In the genomic region with DNA sequence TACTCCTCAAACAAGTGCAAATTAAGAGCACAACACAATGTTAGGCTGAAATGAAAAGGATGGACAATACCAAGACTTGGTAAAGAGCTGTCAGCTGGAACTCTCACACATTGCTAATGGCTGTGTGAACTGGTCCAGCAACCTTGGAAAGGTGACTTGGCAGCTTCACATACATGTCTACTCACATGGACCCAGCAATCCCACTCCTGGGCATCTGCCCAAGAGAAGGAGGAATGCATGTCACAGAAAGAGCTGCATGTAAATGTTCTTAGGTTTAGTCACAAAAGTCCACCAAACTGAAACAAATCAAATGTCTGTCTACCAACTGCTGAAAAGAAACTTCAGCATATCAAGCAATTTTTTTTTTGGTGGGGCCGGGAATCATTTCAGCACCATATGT, we compare ENCODE assay signal across 27 mouse cellular contexts. TPM values are rescaled to one million over a fixed set of nuclear protein-coding genes. Genes with fewer than 3 reads are reported as not detected.
DNase-seq lines count a peak whose midpoint lies in the region; ATAC-seq and TF ChIP-seq lines count a peak whose summit lies in the region.
"Had no signal": no experiment of that assay in that cellular context is flagged by ENCODE, and none has a peak within 500 bp of the region (broad histone marks: within the 10 kb centered on the region; RNA-seq: fewer than 3 reads in every experiment).

No protein-coding gene starts in this region.

- H3K36me3 ChIP-seq in heart, embryonic 16.5 days (ENCODE audit: control insufficient read depth, insufficient read depth) = no peaks in the 10 kb centered on the region
- H3K36me3 ChIP-seq: embryonic facial prominence, embryonic 10.5 days; embryonic facial prominence, embryonic 13.5 days; forebrain, embryonic 10.5 days; heart, embryonic 12.5 days; hindbrain, embryonic 12.5 days; hindbrain, embryonic 15.5 days had no signal

- H3K9me3 ChIP-seq in heart, embryonic 16.5 days (replicated peaks; ENCODE audit: control insufficient read depth, low read length) = no peaks in the 10 kb centered on the region
- H3K9me3 ChIP-seq: embryonic facial prominence, embryonic 10.5 days; embryonic facial prominence, embryonic 13.5 days; forebrain, embryonic 10.5 days; forebrain, embryonic 13.5 days; G1E; heart, embryonic 12.5 days; hindbrain, embryonic 12.5 days; hindbrain, embryonic 15.5 days had no signal

- H3K27me3 ChIP-seq in heart, embryonic 16.5 days (ENCODE audit: control insufficient read depth, insufficient read depth, low read length) = no peaks in the 10 kb centered on the region
- H3K27me3 ChIP-seq: CH12.LX; embryonic facial prominence, embryonic 13.5 days; forebrain, embryonic 13.5 days; heart, embryonic 12.5 days; hindbrain, embryonic 12.5 days; hindbrain, embryonic 15.5 days had no signal

- no peak overlapping the region; the same call in 1 of the 2 replicates for H3K9ac ChIP-seq in heart, embryonic 16.5 days (ENCODE audit: low read length)
- H3K9ac ChIP-seq: embryonic facial prominence, embryonic 13.5 days; forebrain, embryonic 13.5 days; heart, embryonic 12.5 days; hindbrain, embryonic 12.5 days; hindbrain, embryonic 15.5 days had no signal

- no peak overlapping the region for H3K4me2 ChIP-seq in heart, embryonic 16.5 days (ENCODE audit: low read depth, low read length)
- H3K4me2 ChIP-seq: embryonic facial prominence, embryonic 13.5 days; forebrain, embryonic 13.5 days; heart, embryonic 12.5 days; hindbrain, embryonic 12.5 days; hindbrain, embryonic 15.5 days had no signal

- intact Hi-C loops in gastrocnemius, adult 2 months (cut with DNase I) = no loop called here
- intact Hi-C loops in gastrocnemius, postnatal 36 days (cut with DNase I) = no loop called here

- H3K4me3 ChIP-seq in gastrocnemius, adult 2 months = no peak overlapping the region
- H3K4me3 ChIP-seq in heart, embryonic 16.5 days (ENCODE audit: low read length) = no peak overlapping the region
- H3K4me3 ChIP-seq: embryonic facial prominence, embryonic 10.5 days; embryonic facial prominence, embryonic 13.5 days; forebrain, embryonic 10.5 days; forebrain, embryonic 13.5 days; heart, embryonic 12.5 days; hindbrain, embryonic 12.5 days; hindbrain, embryonic 15.5 days had no signal

- 26% methylated on average over 1 of the region's 1 CpGs for WGBS in heart, embryonic 16.5 days

- DNase-seq in gastrocnemius, adult 2 months = peak; percentile 8
- DNase-seq in gastrocnemius, postnatal 36 days = no peak
- DNase-seq in heart, adult 11 months = no peak
- peak; percentile 37 for DNase-seq in NIH3T3 (ENCODE audit: low read depth)
- DNase-seq in urinary bladder, adult 18-20 months (ENCODE audit: low spot score in 2 of 2) = no peak
- DNase-seq: adrenal gland, postnatal 10 days; adrenal gland, postnatal 36 days; B cell, adult 2 months; cerebellum, adult 18-20 months; cerebellum, adult 9-11 months; cerebellum, postnatal 36 days; embryo, embryonic 11 days; gastrocnemius, postnatal 14 days; kidney, adult 2 months had no signal

- no peak overlapping the region for H3K27ac ChIP-seq in gastrocnemius, adult 2 months
- H3K27ac ChIP-seq in heart, embryonic 16.5 days (ENCODE audit: low read length) = peak overlapping the region; percentile 51
- H3K27ac ChIP-seq: embryonic facial prominence, embryonic 10.5 days; embryonic facial prominence, embryonic 13.5 days; forebrain, embryonic 10.5 days; forebrain, embryonic 13.5 days; hindbrain, embryonic 12.5 days; hindbrain, embryonic 15.5 days had no signal

- no peak for ATAC-seq in heart, embryonic 16.5 days (replicated peaks; ENCODE audit: extremely low read depth, insufficient read depth, low FRiP score)
- ATAC-seq: forebrain, embryonic 13.5 days; forebrain, embryonic 16.5 days; intestine, postnatal 0 days had no signal

- peaks cover 13% of the 10 kb centered on the region for H3K4me1 ChIP-seq in heart, embryonic 16.5 days (ENCODE audit: control insufficient read depth, insufficient read depth, low read length)

- TF ChIP-seq CTCF in gastrocnemius, adult 2 months (IDR thresholded peaks at IDR 0.05) = no peak

RNA-seq across cellular contexts. Expression of a gene that starts 5.2 kb away (rescaled TPM):
- total RNA-seq in gastrocnemius, adult 2 months (2021) = 1 to 10 TPM; 7.3 to 8.9 TPM
- total RNA-seq in gastrocnemius, postnatal 36 days (2021) = 1 to 10 TPM; 6.8 to 8.6 TPM
- polyA plus RNA-seq in heart, embryonic 16.5 days (2015; fragmentation: Nextera tagmentation; extraction: Ambion mirVana) = 9.5 TPM in 2 replicates

RNA-seq across cellular contexts. Expression of a gene that starts 5.3 kb away (rescaled TPM):
- 10 to 100 TPM; 46.7 to 48.0 TPM for total RNA-seq in gastrocnemius, adult 2 months (2021)
- total RNA-seq in gastrocnemius, postnatal 36 days (2021) = 10 to 100 TPM; 41.5 to 43.2 TPM
- 54.5 and 56.4 TPM in 2 replicates for polyA plus RNA-seq in heart, embryonic 16.5 days (2015; fragmentation: Nextera tagmentation; extraction: Ambion mirVana)

RNA-seq across cellular contexts. Expression of a gene that starts 28.3 kb away (rescaled TPM):
- 1 to 10 TPM; 7.0 to 8.3 TPM for total RNA-seq in gastrocnemius, adult 2 months (2021)
- total RNA-seq in gastrocnemius, postnatal 36 days (2021) = 1 to 10 TPM; 6.0 to 8.1 TPM
- polyA plus RNA-seq in heart, embryonic 16.5 days (2015; fragmentation: Nextera tagmentation; extraction: Ambion mirVana) = 0.97 TPM in 2 replicates
- polyA plus RNA-seq: G1E had no signal

RNA-seq across cellular contexts. Expression of a gene that starts 29.2 kb away (rescaled TPM):
- 10 to 100 TPM; 60.8 to 70.3 TPM for total RNA-seq in gastrocnemius, adult 2 months (2021)
- total RNA-seq in gastrocnemius, postnatal 36 days (2021) = 10 to 100 TPM; 54.4 to 63.2 TPM
- 331 and 376 TPM in 2 replicates for polyA plus RNA-seq in heart, embryonic 16.5 days (2015; fragmentation: Nextera tagmentation; extraction: Ambion mirVana)

RNA-seq across cellular contexts. Expression of a gene that starts 37.8 kb away (rescaled TPM):
- total RNA-seq in gastrocnemius, adult 2 months (2021) = 1,000 to 10,000 TPM in 1 of 2 experiments, 100 to 1,000 TPM in 1; 386 to 1,185 TPM
- total RNA-seq in gastrocnemius, postnatal 36 days (2021) = 100 to 1,000 TPM; 121 to 774 TPM
- 4,861 and 5,105 TPM in 2 replicates for polyA plus RNA-seq in heart, embryonic 16.5 days (2015; fragmentation: Nextera tagmentation; extraction: Ambion mirVana)
- total RNA-seq: hematopoietic stem cell, adult 5-6 weeks had no signal

Comparison
In these comparisons a context has a peak if more than half of its experiments do, and no peak if none do; other contexts are left out.
1. DNase-seq: peak in gastrocnemius, adult 2 months (single experiment) and NIH3T3 (single experiment); none in gastrocnemius, postnatal 36 days (0 of 2), heart, adult 11 months (single experiment) and urinary bladder, adult 18-20 months (0 of 2).